Mouse (Mus musculus) lung, adult 10 weeks (tissue): Measurements from ENCODE around the gene Fam24a. TPM values are rescaled to one million over a fixed set of nuclear protein-coding genes. Genes with fewer than 3 reads are reported as not detected.

Source experiments
- polyA plus RNA-seq: library from polyadenylated mRNA; stranded (reverse); fragments of 350-450 nt; fragmentation: Illumina TruSeq; extraction: RNeasy Lipid Tissue Mini Kit (QIAGEN cat#74804); gene quantifications from one replicate; pipeline ENCODE4 v1.2.3, GENCODE M21; 2014; ENCODE audit warnings: low read depth, low replicate concordance; ENCODE audit not compliant: insufficient read depth

The Fam24a gene
- polyA plus RNA-seq = not detected

DNA sequence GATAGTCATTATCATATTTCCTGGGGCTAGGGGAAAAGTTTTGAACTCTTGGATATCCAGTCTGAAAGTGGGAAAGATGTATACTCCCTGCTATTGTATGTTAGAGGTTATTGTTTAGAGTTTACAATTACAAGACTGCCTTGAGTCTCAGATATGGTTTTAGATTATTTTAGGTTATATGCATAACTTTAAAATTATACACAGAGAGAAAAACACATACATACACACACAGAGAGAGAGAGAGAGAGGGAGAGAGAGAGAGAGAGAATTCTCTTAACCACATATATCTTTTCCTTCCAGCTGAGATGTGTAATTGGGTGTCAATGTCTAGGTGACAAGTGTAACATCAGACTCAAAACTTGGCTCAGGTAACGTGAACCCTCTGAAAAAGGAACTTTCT, at the start of gene Fam24a:
Gene Fam24a (plus strand): TSS at position 301 of the 400 bp plus-strand sequence.

DNA sequence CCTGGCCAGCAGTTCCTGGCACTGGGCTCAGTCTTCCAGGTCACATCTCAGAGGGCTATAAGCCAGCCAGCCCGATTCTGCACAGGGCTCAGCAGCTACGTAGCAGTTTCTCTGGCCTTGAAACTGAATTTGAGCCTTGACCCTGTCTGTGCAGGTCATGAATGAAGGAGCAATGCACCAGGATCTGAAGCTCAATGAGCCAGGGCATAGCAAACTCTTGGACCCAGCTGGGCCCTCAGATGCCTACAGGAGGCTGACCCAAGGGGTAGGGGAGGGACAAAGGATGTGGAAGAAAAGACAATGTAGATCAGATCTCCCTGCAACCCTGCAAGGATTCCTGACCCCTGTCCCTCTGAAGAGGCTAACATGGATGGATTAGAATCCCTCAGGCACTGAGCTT, 11.5 kb upstream of the Fam24a start, which contains the start of gene Cuzd1:
Gene Cuzd1 (minus strand): TSS at position 101 of the 400 bp plus-strand sequence.

DNA sequence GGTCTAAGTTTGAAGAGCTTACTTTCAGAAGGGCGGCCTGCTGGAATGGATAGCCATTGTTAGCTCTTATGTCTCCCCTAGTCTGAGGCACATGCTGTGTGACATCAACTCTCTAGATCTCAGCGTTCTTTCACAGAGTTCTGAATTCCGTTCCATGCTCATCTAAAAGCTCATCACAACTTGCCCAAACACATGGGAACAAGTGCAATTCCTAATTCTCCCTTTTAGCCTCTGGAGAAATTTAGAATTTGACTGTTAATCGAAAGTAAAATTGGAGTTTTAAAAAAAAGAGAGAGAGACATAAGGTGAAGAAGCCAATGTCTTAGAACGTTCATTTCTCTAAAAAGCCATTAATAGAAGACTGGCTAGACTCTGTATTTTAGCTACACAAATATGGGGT, 4.2 kb upstream of the Fam24a start, which contains the start of gene Fam24b:
Gene Fam24b (minus strand): TSS at position 101 of the 400 bp plus-strand sequence.

DNA sequence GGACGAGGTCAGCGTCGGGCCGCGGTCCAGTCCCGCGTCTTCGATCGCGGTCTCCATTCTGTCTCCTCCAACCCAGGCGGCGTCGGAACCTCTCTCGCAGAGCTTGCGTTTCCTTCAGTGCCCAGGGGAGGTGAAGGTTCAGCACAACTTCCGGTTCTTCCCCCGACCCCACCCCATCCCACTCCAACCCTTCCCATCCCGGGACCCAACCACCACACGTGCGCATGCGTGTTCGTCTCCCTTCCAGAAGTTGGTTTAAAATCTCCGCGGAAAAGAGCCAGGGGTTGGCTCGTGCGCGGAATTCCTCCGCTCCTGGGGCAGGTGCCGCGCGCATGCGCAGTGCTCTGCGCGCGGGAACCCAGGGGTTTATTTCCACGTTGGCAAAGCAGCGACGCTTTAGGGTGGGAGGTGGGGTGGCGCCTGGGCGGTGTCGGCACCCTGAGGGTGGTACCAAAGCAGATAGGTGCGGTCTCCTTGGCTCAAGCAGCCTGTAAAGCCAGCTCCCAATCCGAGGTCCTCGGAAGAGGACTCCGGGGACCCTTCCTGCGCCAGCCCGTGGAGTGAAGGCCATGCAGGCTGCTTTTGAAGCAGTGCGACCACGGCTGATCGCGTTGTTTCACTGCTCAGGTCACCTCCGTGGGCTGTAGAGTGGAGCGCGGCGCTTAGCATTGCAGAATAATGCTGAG, 29.1 kb downstream of the Fam24a start, which contains the start of gene 2310057M21Rik:
Gene 2310057M21Rik (minus strand): TSS at position 145 of the 686 bp plus-strand sequence.

DNA sequence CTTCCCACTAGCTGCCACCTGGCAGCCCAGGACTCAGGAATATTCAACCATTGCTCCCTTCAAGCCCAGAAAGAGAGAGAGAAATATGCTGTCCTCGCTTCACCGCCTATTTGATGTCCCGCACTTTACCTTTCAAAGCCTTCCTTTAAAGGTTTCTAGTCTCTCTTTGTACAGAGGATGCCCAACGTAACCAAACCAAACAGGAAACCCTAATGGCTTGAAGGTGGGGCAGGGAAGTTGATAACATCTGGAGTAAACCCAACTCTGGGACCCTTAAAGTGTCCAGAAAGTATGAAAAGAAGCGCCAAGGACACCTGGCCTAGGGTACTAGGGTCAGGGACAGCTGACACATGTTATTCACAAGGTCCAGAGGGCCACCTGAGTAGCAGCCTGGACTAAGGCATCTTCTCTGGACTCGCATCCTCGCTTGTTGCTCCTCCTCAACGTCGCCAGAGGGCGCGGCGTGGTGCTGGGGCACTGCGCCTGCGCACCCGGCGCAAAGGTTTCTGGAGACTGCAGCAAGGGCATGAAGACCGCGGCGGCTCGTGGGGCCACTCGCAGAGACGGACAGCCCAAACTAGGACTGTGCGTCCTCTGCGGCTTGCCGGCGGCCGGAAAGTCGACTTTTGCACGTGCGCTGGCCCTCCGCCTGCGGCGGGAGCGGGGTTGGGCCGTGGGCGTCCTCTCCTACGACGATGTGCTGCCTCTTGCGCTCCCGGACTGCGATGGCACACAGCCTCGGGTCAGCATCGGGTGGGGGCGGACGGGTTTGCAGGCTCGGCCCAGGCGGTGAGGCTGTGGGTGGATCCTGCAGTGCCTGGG, 37.2 kb downstream of the Fam24a start, which contains the start of gene Pstk:
Gene Pstk (plus strand): TSS at position 494 of the 822 bp plus-strand sequence.

Other genes starting within 250 kb of the Fam24a start
- not detected for gene 4933402N03Rik, start 187.6 kb upstream of the Fam24a start, polyA plus RNA-seq
- gene 5430419D17Rik, start 159.5 kb upstream of the Fam24a start, polyA plus RNA-seq = not detected
- gene Cuzd1, start 11.6 kb upstream of the Fam24a start, polyA plus RNA-seq = not detected
- gene Fam24b, start 4.3 kb upstream of the Fam24a start, polyA plus RNA-seq = not detected
- 2.9 TPM for gene 2310057M21Rik, start 28.9 kb downstream of the Fam24a start, polyA plus RNA-seq
- 24.8 TPM for gene Pstk, start 37.3 kb downstream of the Fam24a start, polyA plus RNA-seq
- 8.0 TPM for gene Ikzf5, start 76.7 kb downstream of the Fam24a start, polyA plus RNA-seq
- gene Acadsb, start 76.7 kb downstream of the Fam24a start, polyA plus RNA-seq = 59.7 TPM
- gene Hmx3, start 209.0 kb downstream of the Fam24a start, polyA plus RNA-seq = not detected
- gene Hmx2, start 214.9 kb downstream of the Fam24a start, polyA plus RNA-seq = not detected
- gene Bub3, start 226.4 kb downstream of the Fam24a start, polyA plus RNA-seq = 52.3 TPM